22 mouse cellular contexts compared by ENCODE assay signal in the genomic region with DNA sequence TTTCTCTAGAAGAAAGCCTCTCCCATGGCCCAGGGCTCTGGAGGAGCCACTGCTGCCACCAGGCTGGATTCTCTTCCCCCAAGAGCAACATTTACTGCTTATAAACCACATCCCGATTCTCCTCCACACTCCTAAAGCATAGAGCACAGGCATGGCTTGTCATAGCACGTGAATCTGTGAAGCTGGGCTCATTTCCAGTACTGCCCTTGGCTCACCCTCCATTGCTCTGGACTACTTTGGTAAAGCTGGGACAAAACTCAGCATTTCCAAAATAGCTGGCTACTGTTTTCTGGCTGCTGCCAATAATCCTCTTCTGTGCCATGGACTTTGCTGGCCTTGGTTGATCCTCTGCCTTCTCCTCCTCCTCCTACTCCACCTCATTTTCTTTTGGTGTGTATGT. TPM values are rescaled to one million over a fixed set of nuclear protein-coding genes. Genes with fewer than 3 reads are reported as not detected.
A peak's percentile ranks its signal among the peaks of the same experiment; 100 is the strongest.
DNase-seq lines count a peak whose midpoint lies in the region; TF ChIP-seq lines count a peak whose summit lies in the region.
"Had no signal": no experiment of that assay in that cellular context is flagged by ENCODE, and none has a peak within 500 bp of the region (broad histone marks: within the 10 kb centered on the region; RNA-seq: fewer than 3 reads in every experiment).

No protein-coding gene starts in this region.

- 76% methylated on average over 2 of the region's 2 CpGs for WGBS in limb, embryonic 10.5 days

- H3K27ac ChIP-seq in limb, embryonic 10.5 days = no peak overlapping the region
- H3K27ac ChIP-seq: embryonic facial prominence, embryonic 10.5 days; forebrain, embryonic 10.5 days; heart, embryonic 10.5 days had no signal

- no peak overlapping the region for H3K4me3 ChIP-seq in limb, embryonic 10.5 days
- H3K4me3 ChIP-seq: embryonic facial prominence, embryonic 10.5 days; forebrain, embryonic 10.5 days; heart, embryonic 10.5 days; myocyte had no signal

- no peaks in the 10 kb centered on the region for H3K36me3 ChIP-seq in limb, embryonic 10.5 days
- H3K36me3 ChIP-seq: embryonic facial prominence, embryonic 10.5 days; forebrain, embryonic 10.5 days; G1E; heart, embryonic 10.5 days had no signal

- peaks cover 8% of the 10 kb centered on the region for H3K4me1 ChIP-seq in limb, embryonic 10.5 days
- H3K4me1 ChIP-seq: heart, embryonic 10.5 days had no signal

- H3K27me3 ChIP-seq in limb, embryonic 10.5 days (ENCODE audit: low read depth, poor library complexity, severe bottlenecking) = peaks cover 20% of the 10 kb centered on the region; the same call in 1 of the 2 replicates

- TF ChIP-seq CTCF in brain, embryonic 14.5 days (IDR thresholded peaks at IDR 0.05; ENCODE audit: borderline replicate concordance, extremely low read depth, insufficient read depth, insufficient read length) = no peak

- DNase-seq in cerebellum, postnatal 14 days = peak; percentile 50 to 53
- DNase-seq in cerebellum, adult 18-20 months = no peak
- peak; percentile 26 to 64 for DNase-seq in left cerebral cortex, postnatal 14 days (ENCODE audit: low spot score in 2 of 2)
- no peak for DNase-seq in left cerebral cortex, adult 8-10 months (ENCODE audit: low spot score in 2 of 2)
- DNase-seq in Muller cell, postnatal 12 days (ENCODE audit: inconsistent ontology term) = peak; percentile 73
- DNase-seq in brain, embryonic 14.5 days (ENCODE audit: low read depth) = peak; percentile 13
- no peak for DNase-seq in limb, embryonic 10.5 days (ENCODE audit: low spot score)
- DNase-seq in urinary bladder, postnatal 25 days (ENCODE audit: low spot score) = no peak
- DNase-seq: B cell, adult 2 months; cerebellum, adult 11-12 months; liver had no signal

- intact Hi-C loops in left cerebral cortex, postnatal 14 days (cut with DNase I) = no loop called here

- no peaks in the 10 kb centered on the region for H3K9me3 ChIP-seq in limb, embryonic 10.5 days (replicated peaks)
- H3K9me3 ChIP-seq: embryonic facial prominence, embryonic 10.5 days; forebrain, embryonic 10.5 days; G1E; heart, embryonic 10.5 days had no signal

- no peak for TF ChIP-seq POLR2A in brain, embryonic 14.5 days (IDR thresholded peaks at IDR 0.05; ENCODE audit: borderline replicate concordance, extremely low read depth, insufficient read depth, insufficient read length, poor library complexity, severe bottlenecking)

RNA-seq across cellular contexts. Expression of a gene that starts 2.3 kb away (rescaled TPM):
- total RNA-seq in left cerebral cortex, postnatal 14 days (2021) = not detected
- not detected for total RNA-seq in left cerebral cortex, adult 8-10 months (2022)
- polyA plus RNA-seq in brain, embryonic 14.5 days (2012; rRNA removed) = not detected in 2 replicates
- polyA plus RNA-seq in limb, embryonic 10.5 days (2016; fragmentation: Nextera tagmentation; extraction: Ambion mirVana) = not detected in 2 replicates
- total RNA-seq: G1E; gastrocnemius, adult 18-20 months; hematopoietic stem cell, adult 5-6 weeks had no signal
- polyA plus RNA-seq: activated CD4-positive, CD25-positive, alpha-beta regulatory T cell, adult 4 months; embryonic facial prominence, embryonic 10.5 days; forebrain, embryonic 10.5 days; G1E; heart, embryonic 10.5 days had no signal

RNA-seq across cellular contexts. Expression of a gene that starts 38.0 kb away (rescaled TPM):
- total RNA-seq in left cerebral cortex, postnatal 14 days (2021) = not detected
- under 1 TPM in 2 of 4 experiments, not detected in 2; 0.11 to 0.19 TPM for total RNA-seq in left cerebral cortex, adult 8-10 months (2022)
- polyA plus RNA-seq in brain, embryonic 14.5 days (2012; rRNA removed) = 0.03 TPM in 2 replicates
- polyA plus RNA-seq in limb, embryonic 10.5 days (2016; fragmentation: Nextera tagmentation; extraction: Ambion mirVana) = 0.06 TPM in 1 of 2 replicates, not detected in the other
- total RNA-seq: gastrocnemius, adult 18-20 months; hematopoietic stem cell, adult 5-6 weeks; megakaryocyte, adult 5-6 weeks had no signal
- polyA plus RNA-seq: activated CD4-positive, CD25-positive, alpha-beta regulatory T cell, adult 4 months; forebrain, embryonic 10.5 days; G1E; intestine, embryonic 16.5 days; testis, adult 2 months had no signal

RNA-seq across cellular contexts. Expression of a gene that starts 41.1 kb away (rescaled TPM):
- total RNA-seq in left cerebral cortex, postnatal 14 days (2021) = 10 to 100 TPM; 10.2 to 10.5 TPM
- 10 to 100 TPM in 3 of 4 experiments, 1 to 10 TPM in 1; 8.2 to 15.4 (median 12.2) TPM for total RNA-seq in left cerebral cortex, adult 8-10 months (2022)
- 15.1 and 15.5 TPM in 2 replicates for polyA plus RNA-seq in brain, embryonic 14.5 days (2012; rRNA removed)
- 15.0 and 18.1 TPM in 2 replicates for polyA plus RNA-seq in limb, embryonic 10.5 days (2016; fragmentation: Nextera tagmentation; extraction: Ambion mirVana)
- polyA plus RNA-seq: G1E had no signal

Comparison
In these comparisons a context has a peak if more than half of its experiments do, and no peak if none do; other contexts are left out.
1. DNase-seq: peak in cerebellum, postnatal 14 days (2 of 2), left cerebral cortex, postnatal 14 days (2 of 2), Muller cell, postnatal 12 days (single experiment) and brain, embryonic 14.5 days (single experiment); none in cerebellum, adult 18-20 months (0 of 2), left cerebral cortex, adult 8-10 months (0 of 2), limb, embryonic 10.5 days (single experiment) and urinary bladder, postnatal 25 days (single experiment).